Mouse (Mus musculus): ENCODE data around the gene Creg1. TPM values are rescaled to one million over a fixed set of nuclear protein-coding genes. Genes with fewer than 3 reads are reported as not detected.

Creg1 gene
- polyA plus RNA-seq (2015; fragmentation: Nextera tagmentation; extraction: Ambion mirVana): 21.7 and 23.8 TPM in 2 replicates

DNA sequence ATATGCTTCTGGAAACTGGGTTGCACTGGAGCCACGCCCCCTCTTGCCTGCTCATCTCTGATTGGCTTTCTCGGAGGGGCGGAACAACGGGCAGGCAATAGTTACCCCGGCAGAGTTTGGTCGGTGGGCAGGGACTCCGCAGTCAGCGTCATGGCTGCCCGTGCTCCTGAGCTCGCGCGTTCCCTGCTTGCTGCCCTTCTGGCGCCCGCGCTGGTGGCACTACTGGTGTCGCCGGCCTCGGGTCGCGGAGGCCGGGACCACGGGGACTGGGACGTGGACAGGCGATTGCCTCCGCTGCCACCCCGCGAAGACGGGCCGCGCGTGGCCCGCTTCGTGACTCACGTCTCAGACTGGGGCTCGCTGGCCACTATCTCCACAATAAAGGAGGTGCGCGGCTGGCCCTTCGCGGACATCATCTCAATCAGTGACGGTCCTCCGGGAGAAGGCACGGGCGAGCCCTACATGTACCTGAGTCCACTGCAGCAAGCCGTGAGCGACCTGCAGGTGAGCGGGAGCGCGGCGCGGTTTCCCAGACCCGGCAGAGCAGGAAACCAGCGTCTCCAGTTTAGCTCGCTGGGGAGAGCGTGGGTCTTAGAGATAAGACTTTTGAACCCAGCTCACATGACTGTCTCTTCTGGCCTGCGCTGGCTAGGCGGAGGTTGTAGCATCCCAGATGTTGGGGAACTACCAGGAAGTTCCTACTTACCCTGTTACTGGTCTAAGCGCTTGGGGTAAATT is at the start of gene Creg1:
Gene Creg1, plus strand, starts transcription at position 112 of the 738 bp plus-strand sequence.
- H3K4me1 ChIP-seq (replicated peaks): peaks cover 14% of the 10 kb centered on the region
- H3K9ac ChIP-seq (replicated peaks): peak within 1 kb of the TSS; percentile 75
- no peaks in the 10 kb centered on the region for H3K36me3 ChIP-seq
- peaks cover 20% of the 10 kb centered on the region for H3K27me3 ChIP-seq
- H3K4me3 ChIP-seq (replicated peaks): peak within 1 kb of the TSS; percentile 79
- under 1% methylated on average over 57 of the region's 57 CpGs for WGBS
- peak within 1 kb of the TSS; percentile 96 for H3K4me2 ChIP-seq (replicated peaks)
- no peaks in the 10 kb centered on the region for H3K9me3 ChIP-seq
- ATAC-seq: peak; percentile 99
- no peak within 1 kb of the TSS for H3K27ac ChIP-seq

DNA sequence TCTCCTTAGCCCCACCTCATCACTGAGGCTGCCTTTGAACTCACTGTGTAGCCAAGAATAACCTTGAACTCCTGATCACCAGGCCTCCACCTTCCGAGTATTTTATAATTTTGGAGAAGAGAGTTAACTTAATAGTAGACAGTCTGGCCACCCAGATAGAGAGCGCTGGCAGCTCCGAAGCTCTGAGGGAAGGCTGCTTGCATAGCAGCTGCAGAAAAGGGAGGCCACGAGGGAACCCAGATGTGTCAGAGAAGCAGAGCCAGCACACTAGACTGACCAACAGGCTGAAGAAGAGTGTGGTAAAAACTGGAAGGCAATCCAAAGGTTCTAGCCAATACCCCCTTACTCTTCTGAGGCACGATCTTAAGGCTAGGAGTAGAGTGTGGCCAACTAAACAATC is 49.7 kb upstream of the Creg1 start:
- H3K36me3 ChIP-seq: no peaks in the 10 kb centered on the region
- H3K27ac ChIP-seq: no peak overlapping the region
- peaks cover 14% of the 10 kb centered on the region for H3K27me3 ChIP-seq
- no peak overlapping the region for H3K4me3 ChIP-seq (replicated peaks)
- no peak overlapping the region for H3K4me2 ChIP-seq (replicated peaks)
- WGBS: 89% methylated on average over 5 of the region's 5 CpGs
- no peak overlapping the region for H3K9ac ChIP-seq (replicated peaks)
- no peaks in the 10 kb centered on the region for H3K4me1 ChIP-seq (replicated peaks)
- no peaks in the 10 kb centered on the region for H3K9me3 ChIP-seq
- no peak for ATAC-seq

GRCm38 (mm10) chr1:165716426-165716825 is 47.1 kb upstream of the Creg1 start:
- Histone ChIP-seq H3K4me3 (replicated peaks) (no peak overlapping the region), H3K4me2 (replicated peaks) (no peak overlapping the region), H3K27me3 (no peaks in the 10 kb centered on the region), H3K27ac (no peak overlapping the region), H3K9ac (replicated peaks) (no peak overlapping the region), H3K9me3 (no peaks in the 10 kb centered on the region), H3K4me1 (replicated peaks) (no peaks in the 10 kb centered on the region), H3K36me3 (no peaks in the 10 kb centered on the region)
- ATAC-seq: no peak
- WGBS: 91% methylated on average over 4 of the region's 4 CpGs

- Histone ChIP-seq H3K27ac (no peak overlapping the region), H3K4me3 (replicated peaks) (no peak overlapping the region), H3K27me3 (no peaks in the 10 kb centered on the region), H3K9ac (replicated peaks) (no peak overlapping the region), H3K9me3 (no peaks in the 10 kb centered on the region), H3K36me3 (no peaks in the 10 kb centered on the region), H3K4me1 (replicated peaks) (no peaks in the 10 kb centered on the region), H3K4me2 (replicated peaks) (no peak overlapping the region)
- 61% methylated on average over 11 of the region's 11 CpGs for WGBS
- ATAC-seq: no peak
Observed at GRCm38 (mm10) chr1:165717711-165718542, 45.6 kb upstream of the Creg1 start.

- no peak overlapping the region for H3K27ac ChIP-seq
- H3K4me1 ChIP-seq (replicated peaks): no peaks in the 10 kb centered on the region
- no peak overlapping the region for H3K9ac ChIP-seq (replicated peaks)
- no peak overlapping the region for H3K4me3 ChIP-seq (replicated peaks)
- no peaks in the 10 kb centered on the region for H3K27me3 ChIP-seq
- ATAC-seq: no peak
- no peak overlapping the region for H3K4me2 ChIP-seq (replicated peaks)
- H3K9me3 ChIP-seq: no peaks in the 10 kb centered on the region
- no peaks in the 10 kb centered on the region for H3K36me3 ChIP-seq
- 76% methylated on average over 15 of the region's 15 CpGs for WGBS
Observed at GRCm38 (mm10) chr1:165718543-165719105, 44.9 kb upstream of the Creg1 start.

DNA sequence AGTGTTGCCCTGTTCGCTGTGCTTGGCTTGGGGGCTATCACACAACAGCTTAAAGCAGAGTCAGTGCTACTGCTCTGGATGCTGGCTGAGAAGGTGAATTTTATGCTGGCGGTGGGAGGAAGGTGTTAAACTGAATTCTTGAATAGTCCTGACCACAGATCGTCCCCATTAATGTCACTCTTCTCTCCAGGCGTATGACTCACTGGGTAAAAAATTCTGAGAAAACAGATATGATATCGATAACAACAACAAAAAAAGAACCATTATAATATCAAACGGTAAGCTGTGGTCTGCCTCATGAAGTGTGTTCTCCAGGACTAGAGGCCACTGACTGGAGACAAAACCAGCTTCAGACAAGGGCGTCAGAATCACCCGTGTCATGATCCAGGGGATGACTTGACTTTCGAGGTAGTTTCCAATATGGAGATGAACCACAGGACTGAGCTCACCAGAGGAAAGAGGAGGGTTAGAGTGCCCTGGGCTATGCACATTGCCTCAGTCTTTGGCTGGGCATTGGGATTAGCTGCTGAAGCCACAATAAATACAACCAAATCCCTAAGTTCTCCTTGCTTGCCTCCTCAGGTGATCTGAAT is 40.9 kb upstream of the Creg1 start:
- WGBS: 93% methylated on average over 9 of the region's 9 CpGs
- Histone ChIP-seq H3K9ac (replicated peaks) (no peak overlapping the region), H3K4me1 (replicated peaks) (peaks cover 3% of the 10 kb centered on the region; the same call in 1 of the 2 replicates), H3K36me3 (no peaks in the 10 kb centered on the region), H3K4me3 (replicated peaks) (no peak overlapping the region), H3K4me2 (replicated peaks) (no peak overlapping the region), H3K27me3 (no peaks in the 10 kb centered on the region), H3K9me3 (no peaks in the 10 kb centered on the region), H3K27ac (no peak overlapping the region)
- ATAC-seq: no peak

GRCm38 (mm10) chr1:165724219-165725033 is 39.1 kb upstream of the Creg1 start:
- 61% methylated on average over 11 of the region's 11 CpGs for WGBS
- Histone ChIP-seq H3K4me1 (replicated peaks) (peaks cover 3% of the 10 kb centered on the region; the same call in 1 of the 2 replicates), H3K4me2 (replicated peaks) (no peak overlapping the region), H3K27me3 (no peaks in the 10 kb centered on the region), H3K9me3 (no peaks in the 10 kb centered on the region), H3K9ac (replicated peaks) (no peak overlapping the region), H3K36me3 (no peaks in the 10 kb centered on the region), H3K4me3 (replicated peaks) (no peak overlapping the region), H3K27ac (no peak overlapping the region)
- ATAC-seq: no peak

DNA sequence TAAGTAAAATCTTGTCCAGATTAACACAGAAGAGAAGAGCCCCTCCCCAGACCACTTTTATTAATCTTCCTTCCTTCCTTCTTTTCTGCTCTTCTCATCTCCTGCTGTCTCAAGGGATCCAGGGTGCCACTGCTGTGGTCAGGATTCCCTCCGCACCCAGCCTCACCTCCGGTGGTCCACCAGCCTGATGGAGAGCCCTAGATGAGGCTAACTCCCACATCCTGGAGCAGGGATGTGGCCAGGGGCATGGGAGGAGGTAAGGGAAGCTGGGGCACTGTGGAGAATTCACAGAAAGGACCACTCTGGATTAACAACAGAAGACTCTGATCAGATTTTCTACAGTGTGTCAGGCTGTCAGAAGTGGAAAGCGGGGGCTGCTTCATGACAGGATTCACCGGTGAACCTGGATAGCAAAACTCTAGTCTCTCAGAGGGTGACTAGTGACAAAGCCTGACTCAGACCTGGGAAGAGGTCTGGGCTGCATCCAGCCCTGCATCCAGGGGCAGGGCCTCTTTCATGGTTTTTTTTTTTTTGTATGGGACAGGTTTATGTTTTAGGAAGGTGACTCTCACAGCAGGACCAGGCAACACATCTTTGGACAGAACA is 38.4 kb upstream of the Creg1 start:
- no peak overlapping the region for H3K27ac ChIP-seq
- no peaks in the 10 kb centered on the region for H3K9me3 ChIP-seq
- H3K4me2 ChIP-seq (replicated peaks): no peak overlapping the region
- ATAC-seq: no peak
- no peaks in the 10 kb centered on the region for H3K36me3 ChIP-seq
- H3K9ac ChIP-seq (replicated peaks): no peak overlapping the region
- H3K4me1 ChIP-seq (replicated peaks): peaks cover 3% of the 10 kb centered on the region; the same call in 1 of the 2 replicates
- H3K4me3 ChIP-seq (replicated peaks): no peak overlapping the region
- no peaks in the 10 kb centered on the region for H3K27me3 ChIP-seq
- WGBS: 74% methylated on average over 4 of the region's 4 CpGs

GRCm38 (mm10) chr1:165726986-165727385 is 36.6 kb upstream of the Creg1 start:
- peaks cover 3% of the 10 kb centered on the region; the same call in 1 of the 2 replicates for H3K4me1 ChIP-seq (replicated peaks)
- no peak overlapping the region for H3K9ac ChIP-seq (replicated peaks)
- no peak overlapping the region for H3K4me3 ChIP-seq (replicated peaks)
- H3K36me3 ChIP-seq: no peaks in the 10 kb centered on the region
- 30% methylated on average over 1 of the region's 1 CpGs for WGBS
- no peak overlapping the region for H3K4me2 ChIP-seq (replicated peaks)
- 0 out of 2 replicates have a peak, but pooled peaks have one; percentile 22 for ATAC-seq
- no peaks in the 10 kb centered on the region for H3K9me3 ChIP-seq
- no peak overlapping the region for H3K27ac ChIP-seq
- no peaks in the 10 kb centered on the region for H3K27me3 ChIP-seq

GRCm38 (mm10) chr1:165728057-165728639 is 35.4 kb upstream of the Creg1 start:
- Histone ChIP-seq H3K4me1 (replicated peaks) (peaks cover 3% of the 10 kb centered on the region; the same call in 1 of the 2 replicates), H3K9me3 (no peaks in the 10 kb centered on the region), H3K27me3 (no peaks in the 10 kb centered on the region), H3K27ac (no peak overlapping the region), H3K4me2 (replicated peaks) (no peak overlapping the region), H3K9ac (replicated peaks) (no peak overlapping the region), H3K36me3 (no peaks in the 10 kb centered on the region), H3K4me3 (replicated peaks) (no peak overlapping the region)
- no peak for ATAC-seq
- WGBS: 97% methylated on average over 3 of the region's 3 CpGs

Measured in midbrain, embryonic 13.5 days (tissue).